In genomic region chr1:59914799-59915198, GRCm38 (mm10) we compare ENCODE assay signal across 9 mouse cellular contexts. TPM values are rescaled to one million over a fixed set of nuclear protein-coding genes. Genes with fewer than 3 reads are reported as not detected.
A peak's percentile ranks its signal among the peaks of the same experiment; 100 is the strongest.
DNase-seq lines count a peak whose midpoint lies in the region; ATAC-seq lines count a peak whose summit lies in the region.
"Had no signal": no experiment of that assay in that cellular context is flagged by ENCODE, and none has a peak within 500 bp of the region (broad histone marks: within the 10 kb centered on the region; RNA-seq: fewer than 3 reads in every experiment).

No protein-coding gene starts in this region.

- no peak for DNase-seq in heart, postnatal 36 days
- peak; percentile 9 for DNase-seq in MN1 (ENCODE audit: low spot score)
- no peak for DNase-seq in hindbrain, embryonic 10.5 days (ENCODE audit: low spot score)
- no peak for DNase-seq in left cerebral cortex, postnatal 36 days (ENCODE audit: low spot score in 2 of 2)
- no peak for DNase-seq in spleen, postnatal 36 days (ENCODE audit: low spot score in 2 of 2)
- DNase-seq: lung, postnatal 4 days had no signal

- H3K4me2 ChIP-seq in heart, embryonic 14.5 days (ENCODE audit: low read length) = peak overlapping the region; percentile 78

- H3K9me3 ChIP-seq in heart, embryonic 14.5 days (ENCODE audit: control insufficient read depth, low read length) = no peaks in the 10 kb centered on the region
- no peaks in the 10 kb centered on the region for H3K9me3 ChIP-seq in hindbrain, embryonic 10.5 days

- H3K36me3 ChIP-seq in heart, embryonic 14.5 days (ENCODE audit: control insufficient read depth, insufficient read depth, low read length) = no peaks in the 10 kb centered on the region
- no peaks in the 10 kb centered on the region for H3K36me3 ChIP-seq in hindbrain, embryonic 10.5 days

- H3K4me3 ChIP-seq in heart, embryonic 14.5 days (ENCODE audit: control insufficient read depth in 1 of 2, insufficient read depth in 1 of 2, low read depth in 1 of 2, low read length in 2 of 2) = no peak overlapping the region; a peak in 1 of 4 replicates
- H3K4me3 ChIP-seq in hindbrain, embryonic 10.5 days = peak overlapping the region; percentile 99

- H3K27ac ChIP-seq in heart, embryonic 14.5 days (replicated peaks in 1 of 2; ENCODE audit: control insufficient read depth in 1 of 2, insufficient read depth in 1 of 2, low read depth in 2 of 2, low read length in 2 of 2) = no peak overlapping the region
- H3K27ac ChIP-seq in hindbrain, embryonic 10.5 days = no peak overlapping the region

- no peaks in the 10 kb centered on the region for H3K27me3 ChIP-seq in heart, embryonic 14.5 days (ENCODE audit: control insufficient read depth, insufficient read depth, low read length)
- no peaks in the 10 kb centered on the region for H3K27me3 ChIP-seq in hindbrain, embryonic 10.5 days (ENCODE audit: insufficient read depth, poor library complexity, severe bottlenecking)

- WGBS in heart, embryonic 14.5 days = 49% methylated on average over 3 of the region's 3 CpGs
- WGBS in hindbrain, embryonic 10.5 days = 68% methylated on average over 3 of the region's 3 CpGs

- intact Hi-C loops in heart, postnatal 36 days (cut with DNase I) = no loop called here
- intact Hi-C loops in left cerebral cortex, postnatal 36 days (cut with DNase I) = loop anchor here (5.0 kb wide), 1 partner anchor 53 kb away; no protein-coding TSS in a partner anchor

- 0 out of 2 replicates have a peak overlapping the region, but pooled peaks have one; percentile 47 for H3K9ac ChIP-seq in heart, embryonic 14.5 days (ENCODE audit: low read length)

- no peak for ATAC-seq in heart, embryonic 14.5 days (ENCODE audit: insufficient number of reproducible peaks, insufficient read depth, low FRiP score, low read depth)
- peak; percentile 30 for ATAC-seq in megakaryocyte-erythroid progenitor cell, adult 5-6 weeks (replicated peaks; ENCODE audit: low FRiP score, low TSS enrichment, poor library complexity, severe bottlenecking)
- ATAC-seq in activated CD4-positive, CD25-positive, alpha-beta regulatory T cell, adult 4 months = no peak

- peaks cover 2 to 27% of the 10 kb centered on the region in 2 experiments for H3K4me1 ChIP-seq in heart, embryonic 14.5 days (ENCODE audit: control insufficient read depth in 2 of 2, insufficient read depth in 2 of 2, low read length in 2 of 2)
- peaks cover 19% of the 10 kb centered on the region for H3K4me1 ChIP-seq in hindbrain, embryonic 10.5 days (replicated peaks)

RNA-seq across cellular contexts. Expression of gene Fam117b, which starts 2.0 kb away (rescaled TPM):
- polyA plus RNA-seq in heart, embryonic 14.5 days (2014; fragmentation: Nextera tagmentation; extraction: Ambion mirVana) = 6.5 and 6.8 TPM in 2 replicates
- total RNA-seq in heart, postnatal 36 days (2021) = 10 to 100 TPM; 14.3 to 19.3 TPM
- polyA plus RNA-seq in hindbrain, embryonic 10.5 days (2016; fragmentation: Nextera tagmentation; extraction: Ambion mirVana) = 11.0 and 12.6 TPM in 2 replicates
- 22.3 and 32.0 TPM in 2 replicates for total RNA-seq in megakaryocyte-erythroid progenitor cell, adult 5-6 weeks (2014; fragmentation: Nextera tagmentation)
- total RNA-seq in megakaryocyte-erythroid progenitor cell, adult 5-6 weeks (2017) = 30.0 and 32.6 TPM in 2 replicates
- 10 to 100 TPM; 14.9 to 17.4 TPM for polyA plus RNA-seq in activated CD4-positive, CD25-positive, alpha-beta regulatory T cell, adult 4 months (2017; shearing (Covaris generic))
- 10 to 100 TPM; 53.4 to 53.5 TPM for total RNA-seq in left cerebral cortex, postnatal 36 days (2021)
